Mouse (Mus musculus): ENCODE measurements at regions not wholly inside any gene's neighbourhood (a gene's known extent, or its start where the extent isn't known, plus 50 kb on each side); places are given as distances from the start of the nearest gene placed in this dataset.

DNA sequence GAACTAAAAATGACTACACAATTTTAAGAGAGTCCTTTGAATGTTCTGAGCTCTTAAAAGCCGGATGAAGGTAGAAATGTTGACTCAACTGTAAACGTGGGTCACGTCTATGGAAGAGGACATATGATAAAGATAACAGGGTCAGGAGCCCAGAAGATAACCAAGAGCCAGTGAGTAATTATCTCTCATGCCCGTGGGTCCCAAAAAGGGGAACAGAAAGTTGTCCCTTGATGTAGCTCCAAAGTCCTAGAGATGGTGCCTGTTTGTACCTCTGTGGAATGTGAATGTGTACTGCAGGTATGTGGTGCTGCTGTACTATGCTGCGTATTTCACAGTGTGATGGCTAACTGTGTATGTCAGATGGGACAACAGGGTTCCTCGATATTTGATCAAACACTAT, 479.1 kb downstream of the Gja1 start:
- no peak for TF ChIP-seq CTCF (IDR thresholded peaks at IDR 0.05)
- TF ChIP-seq POLR2A (IDR thresholded peaks at IDR 0.05; ENCODE audit: insufficient read depth, low read depth, low read length) = no peak
- TF ChIP-seq EP300 (IDR thresholded peaks at IDR 0.05; ENCODE audit: insufficient read depth, low read depth, low read length) = no peak
